Mouse (Mus musculus): ENCODE measurements around the gene Snrpa1.

GRCm38 (mm10) chr7:66107206-66107605 lies 48.4 kb downstream of the Snrpa1 start:
- TF ChIP-seq POLR2A (IDR thresholded peaks at IDR 0.05; ENCODE audit: borderline replicate concordance, control insufficient read depth, low read depth, low read length) (no peak), CTCF (IDR thresholded peaks at IDR 0.05; ENCODE audit: control insufficient read depth, insufficient read depth, low read length) (no peak)

All from bone marrow, adult 2 months (tissue).